17 mouse cellular contexts compared by ENCODE assay signal in the genomic region with DNA sequence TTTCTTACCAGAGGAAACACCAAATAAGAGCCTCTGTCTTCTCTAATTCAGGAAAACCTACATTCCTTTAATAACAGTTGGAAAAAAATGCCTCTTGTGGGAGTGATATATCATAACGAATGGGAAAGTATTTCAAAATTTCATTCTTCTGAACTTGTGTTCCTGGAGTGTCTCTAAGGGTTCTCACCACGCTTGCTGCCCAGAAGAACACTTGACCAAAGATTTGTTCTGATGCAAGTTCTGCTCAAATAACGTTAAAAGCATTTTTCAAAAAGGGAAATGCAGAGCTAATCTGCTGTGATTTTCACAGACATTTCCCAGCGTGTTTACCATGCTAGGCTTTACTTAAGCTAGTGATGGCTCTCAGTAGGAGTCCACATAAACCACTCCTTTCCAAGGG.
"Had no signal": no experiment of that assay in that cellular context is flagged by ENCODE, and none has a peak within 500 bp of the region (broad histone marks: within the 10 kb centered on the region; RNA-seq: fewer than 3 reads in every experiment).

No protein-coding gene starts in this region.

- DNase-seq: kidney, adult 2 months; kidney, postnatal 25 days; liver; liver, embryonic 13.5 days; liver, postnatal 0 days; retina, postnatal 1 day; right cerebral cortex, postnatal 4 days; thymus, postnatal 4 days had no signal

- ATAC-seq: intestine, embryonic 16.5 days; liver, postnatal 0 days; midbrain, embryonic 15.5 days had no signal

- H3K4me2 ChIP-seq: kidney, embryonic 15.5 days; liver, embryonic 13.5 days; midbrain, embryonic 11.5 days; midbrain, embryonic 15.5 days; neural tube, embryonic 12.5 days; stomach, embryonic 15.5 days had no signal

- H3K4me1 ChIP-seq: kidney, embryonic 15.5 days; liver, embryonic 13.5 days; megakaryocyte, embryonic 14.5 days; midbrain, embryonic 15.5 days; neural tube, embryonic 12.5 days; stomach, embryonic 15.5 days had no signal

- H3K9ac ChIP-seq: kidney, embryonic 15.5 days; liver, embryonic 13.5 days; liver, postnatal 0 days; midbrain, embryonic 15.5 days; neural tube, embryonic 12.5 days; stomach, embryonic 15.5 days had no signal

- H3K9me3 ChIP-seq: kidney, embryonic 15.5 days; liver, embryonic 13.5 days; megakaryocyte, embryonic 14.5 days; midbrain, embryonic 15.5 days; neural tube, embryonic 12.5 days; stomach, embryonic 15.5 days had no signal

- H3K36me3 ChIP-seq: kidney, embryonic 15.5 days; liver, embryonic 13.5 days; midbrain, embryonic 15.5 days; neural tube, embryonic 12.5 days; stomach, embryonic 15.5 days had no signal

- H3K4me3 ChIP-seq: kidney, embryonic 15.5 days; left cerebral cortex, adult 2 months; liver, embryonic 13.5 days; megakaryocyte, embryonic 14.5 days; midbrain, embryonic 15.5 days; neural tube, embryonic 12.5 days; stomach, embryonic 15.5 days had no signal

- H3K27ac ChIP-seq: kidney, embryonic 15.5 days; left cerebral cortex, adult 2 months; liver, embryonic 13.5 days; macrophage; midbrain, embryonic 15.5 days; neural tube, embryonic 12.5 days; stomach, embryonic 15.5 days had no signal

- H3K27me3 ChIP-seq: kidney, embryonic 15.5 days; liver, embryonic 13.5 days; megakaryocyte, embryonic 14.5 days; midbrain, embryonic 15.5 days; neural tube, embryonic 12.5 days; stomach, embryonic 15.5 days had no signal
